Mouse (Mus musculus) activated CD4-positive, CD25-positive, alpha-beta regulatory T cell, adult 9 weeks (primary cell): ENCODE measurements around the gene Tcl1. TPM values are rescaled to one million over a fixed set of nuclear protein-coding genes. Genes with fewer than 3 reads are reported as not detected.

ENCODE experiments used
- polyA plus RNA-seq: library from polyadenylated mRNA; unstranded; fragments of 100-300 nt; shearing (Covaris generic); gene quantifications from one replicate; pipeline ENCODE4 v1.2.1, GENCODE M21; 2017

The Tcl1 gene
- not detected for polyA plus RNA-seq

DNA sequence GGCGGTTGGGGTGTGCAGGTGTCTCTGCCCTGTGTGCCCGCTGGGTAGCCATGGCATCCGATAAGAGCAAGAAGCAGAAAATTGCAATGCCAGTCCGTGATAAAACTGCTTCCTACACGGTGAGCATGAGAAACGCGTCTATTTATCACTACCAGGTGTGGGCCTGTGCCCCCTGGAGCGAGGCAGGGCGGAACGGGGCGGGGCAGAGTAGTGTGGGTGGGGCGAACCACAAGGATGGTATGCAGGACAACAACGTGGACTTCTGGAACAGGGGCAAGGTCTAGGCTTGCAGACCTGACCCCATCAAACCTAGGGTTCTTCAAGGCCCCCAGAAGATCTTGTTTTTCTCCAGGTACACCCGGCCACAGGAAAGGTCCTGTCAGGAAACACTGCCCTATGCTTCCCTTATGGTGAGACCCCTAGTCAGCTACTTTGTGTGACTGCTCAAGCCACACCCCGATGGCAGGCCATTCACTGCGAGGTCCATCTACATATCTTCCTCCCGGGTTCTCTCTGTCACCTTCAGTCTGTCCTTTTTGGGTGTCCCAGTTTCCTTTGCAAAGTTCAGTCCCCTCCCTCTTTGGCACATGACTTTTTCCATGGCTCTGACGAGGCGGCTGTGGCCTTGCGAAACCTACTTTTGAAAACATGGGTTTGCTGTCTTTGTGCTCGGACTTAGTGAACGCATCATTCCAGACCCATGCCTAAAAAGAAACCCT is at the start of gene Tcl1:
TSS of gene Tcl1 (minus strand) at position 193 of the 719 bp plus-strand sequence.

GRCm38 (mm10) chr12:105201657-105202056 is 20.9 kb downstream of the Tcl1 start, which contains the start of gene Tcl1b4:
Gene Tcl1b4 (plus strand): TSS chr12:105201957.

DNA sequence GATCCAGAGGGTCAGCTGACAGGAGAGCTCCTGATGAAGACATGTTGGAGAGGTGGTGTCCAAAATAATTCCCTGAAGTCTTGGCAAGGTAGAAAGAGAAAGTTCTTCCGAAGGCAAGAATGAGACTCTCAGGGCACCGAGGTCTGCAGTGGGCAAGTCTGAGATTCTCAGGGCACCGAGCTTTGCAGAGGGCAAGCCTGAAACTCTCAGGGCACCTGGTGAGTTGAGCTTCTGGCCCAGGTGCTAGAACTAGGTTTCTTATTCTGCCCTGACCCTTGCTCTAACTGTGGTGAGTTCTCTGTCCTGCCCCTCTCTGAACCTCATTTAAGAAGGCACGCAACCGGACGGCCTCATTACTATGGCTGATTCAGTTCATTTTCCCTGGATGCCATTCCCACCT is 31.9 kb downstream of the Tcl1 start, which contains the start of gene Tcl1b3:
TSS of gene Tcl1b3 (plus strand) at position 301 of the 400 bp plus-strand sequence.

DNA sequence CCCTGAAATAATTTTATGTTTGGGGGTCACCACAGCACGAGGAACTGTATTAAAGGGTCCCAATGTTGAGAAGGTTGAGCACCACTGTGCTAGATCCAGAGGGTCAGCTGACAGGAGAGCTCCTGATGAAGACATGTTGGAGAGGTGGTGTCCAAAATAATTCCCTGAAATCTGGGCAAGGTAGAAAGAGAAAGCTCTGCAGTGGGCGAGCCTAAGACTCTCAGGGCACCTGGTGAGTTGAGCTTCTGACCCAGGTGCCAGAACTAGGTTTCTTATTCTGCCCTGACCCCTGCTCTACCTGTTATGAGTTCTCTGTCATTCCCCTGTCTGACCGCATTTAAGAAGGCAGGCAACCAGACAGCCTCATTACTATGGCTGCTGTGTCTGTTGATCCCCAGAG is 46.5 kb downstream of the Tcl1 start, which contains the start of gene Tcl1b5:
TSS of gene Tcl1b5 (plus strand) at position 301 of the 400 bp plus-strand sequence.

Other genes with a start within 250 kb of the Tcl1 start
- gene Syne3, start 213.0 kb downstream of the Tcl1 start, polyA plus RNA-seq, result 8.4 TPM
- gene Glrx5, start 190.1 kb downstream of the Tcl1 start, polyA plus RNA-seq, result 9.0 TPM
- gene Tcl1b2, start 76.8 kb downstream of the Tcl1 start, polyA plus RNA-seq, result not detected
- gene Tcl1b1, start 63.1 kb downstream of the Tcl1 start, polyA plus RNA-seq, result not detected
- gene Tcl1b5, start 46.4 kb downstream of the Tcl1 start, polyA plus RNA-seq, result not detected
- gene Tcl1b3, start 31.8 kb downstream of the Tcl1 start, polyA plus RNA-seq, result not detected
- not detected for gene Tcl1b4, start 20.8 kb downstream of the Tcl1 start, polyA plus RNA-seq
- gene Tunar, start 111.1 kb upstream of the Tcl1 start, polyA plus RNA-seq, result not detected
- gene D430019H16Rik, start 231.1 kb upstream of the Tcl1 start, polyA plus RNA-seq, result 0.64 TPM